Mouse (Mus musculus): Measurements from ENCODE around the gene Tmco4.

The Tmco4 gene

GRCm38 (mm10) chr4:139019413-139019812 is 46.7 kb downstream of the Tmco4 start:
- DNase-seq (ENCODE audit: low read depth), result no peak

DNA sequence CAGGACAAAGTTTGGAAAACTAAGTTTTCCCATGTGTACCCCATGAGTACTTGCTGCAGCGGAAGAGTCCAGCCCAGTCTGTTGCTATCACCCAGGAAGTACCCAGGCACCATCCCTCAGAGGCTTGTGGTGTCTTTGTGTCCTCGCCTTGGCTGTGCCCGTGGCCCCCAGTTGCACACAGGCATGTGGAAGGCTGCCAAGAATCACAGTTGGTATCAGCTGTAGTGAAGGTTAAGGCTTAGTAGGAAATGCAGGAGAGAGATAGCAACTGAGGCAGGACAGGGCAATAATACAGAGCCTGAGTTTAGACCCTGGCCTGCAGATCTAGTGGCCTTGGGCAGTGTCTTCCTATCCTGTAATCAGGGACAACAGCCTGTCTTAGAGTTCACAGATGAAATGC is 47.7 kb downstream of the Tmco4 start:
- no peak for DNase-seq (ENCODE audit: low read depth)

DNA sequence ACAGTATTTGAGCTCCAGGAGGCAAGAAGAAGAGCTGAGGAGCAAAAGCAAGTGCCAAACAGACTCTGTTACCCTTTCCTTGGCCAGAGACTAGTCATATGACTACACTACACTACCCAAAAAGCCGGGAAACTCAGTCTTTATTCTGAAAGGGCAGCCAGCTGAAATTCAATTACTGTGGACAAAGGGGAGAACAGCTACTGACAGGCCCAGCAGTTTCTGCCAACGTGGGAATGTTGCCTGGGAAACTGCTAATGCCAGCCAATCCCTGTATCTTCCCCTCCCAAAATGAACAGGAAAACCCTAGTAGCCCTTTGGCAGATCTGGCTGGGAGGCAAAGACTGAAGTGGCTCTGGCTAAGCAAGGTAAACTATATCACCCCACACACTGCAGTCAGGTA is 51.7 kb downstream of the Tmco4 start:
- no peak for DNase-seq (ENCODE audit: low read depth)

DNA sequence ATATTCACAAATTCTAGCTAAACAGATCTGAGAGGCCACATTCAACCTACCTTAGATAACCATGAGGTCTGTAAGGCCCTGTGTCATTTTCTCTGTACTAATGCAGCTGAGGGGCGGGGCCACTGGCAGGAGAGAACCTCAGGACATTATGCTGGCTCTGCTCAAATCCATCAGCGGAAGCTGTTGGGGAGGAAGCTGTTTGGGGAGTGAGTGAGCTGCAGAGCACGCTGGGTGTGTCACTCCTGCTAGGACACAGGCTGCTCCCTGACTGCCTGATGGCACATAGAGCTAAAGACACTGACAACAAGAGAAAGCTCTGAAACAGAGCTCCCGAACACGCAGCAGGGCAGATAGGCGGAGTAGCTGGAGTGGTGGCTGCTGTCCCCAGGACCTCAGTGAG is 58.0 kb downstream of the Tmco4 start:
- no peak for DNase-seq (ENCODE audit: low read depth)

GRCm38 (mm10) chr4:139032521-139032920 is 59.8 kb downstream of the Tmco4 start:
- no peak for DNase-seq (ENCODE audit: low read depth)

GRCm38 (mm10) chr4:139033263-139034009 is 60.7 kb downstream of the Tmco4 start:
- DNase-seq (ENCODE audit: low read depth), result no peak

GRCm38 (mm10) chr4:139034010-139034367 is 61.3 kb downstream of the Tmco4 start:
- DNase-seq (ENCODE audit: low read depth), result no peak

- DNase-seq (ENCODE audit: low read depth), result no peak
Measured at GRCm38 (mm10) chr4:139034540-139034939, 61.9 kb downstream of the Tmco4 start.

GRCm38 (mm10) chr4:139034942-139035341 is 62.3 kb downstream of the Tmco4 start:
- DNase-seq (ENCODE audit: low read depth), result no peak

DNA sequence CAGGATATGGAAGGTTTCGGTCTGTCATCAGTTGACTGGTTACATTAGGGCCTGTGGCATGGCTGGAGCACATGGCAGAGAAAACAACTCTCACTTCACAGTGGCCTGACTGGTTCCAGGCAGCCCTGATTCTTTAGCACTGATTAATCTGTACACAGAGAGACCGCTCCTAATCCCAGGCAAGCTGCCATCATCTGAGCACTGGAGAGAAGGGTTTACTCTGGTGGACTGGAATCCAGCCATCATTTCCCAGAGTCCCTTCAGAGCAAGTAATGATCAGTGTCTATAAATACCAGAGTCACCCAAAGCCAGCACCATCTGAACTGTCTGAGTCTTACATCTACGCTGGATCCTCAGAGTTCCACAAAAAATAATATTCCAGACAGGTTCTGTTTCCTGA is 63.1 kb downstream of the Tmco4 start:
- peak; percentile 2 for DNase-seq (ENCODE audit: low read depth)

- no peak for DNase-seq (ENCODE audit: low read depth)
Measured at GRCm38 (mm10) chr4:139037795-139038607, 65.3 kb downstream of the Tmco4 start.

DNA sequence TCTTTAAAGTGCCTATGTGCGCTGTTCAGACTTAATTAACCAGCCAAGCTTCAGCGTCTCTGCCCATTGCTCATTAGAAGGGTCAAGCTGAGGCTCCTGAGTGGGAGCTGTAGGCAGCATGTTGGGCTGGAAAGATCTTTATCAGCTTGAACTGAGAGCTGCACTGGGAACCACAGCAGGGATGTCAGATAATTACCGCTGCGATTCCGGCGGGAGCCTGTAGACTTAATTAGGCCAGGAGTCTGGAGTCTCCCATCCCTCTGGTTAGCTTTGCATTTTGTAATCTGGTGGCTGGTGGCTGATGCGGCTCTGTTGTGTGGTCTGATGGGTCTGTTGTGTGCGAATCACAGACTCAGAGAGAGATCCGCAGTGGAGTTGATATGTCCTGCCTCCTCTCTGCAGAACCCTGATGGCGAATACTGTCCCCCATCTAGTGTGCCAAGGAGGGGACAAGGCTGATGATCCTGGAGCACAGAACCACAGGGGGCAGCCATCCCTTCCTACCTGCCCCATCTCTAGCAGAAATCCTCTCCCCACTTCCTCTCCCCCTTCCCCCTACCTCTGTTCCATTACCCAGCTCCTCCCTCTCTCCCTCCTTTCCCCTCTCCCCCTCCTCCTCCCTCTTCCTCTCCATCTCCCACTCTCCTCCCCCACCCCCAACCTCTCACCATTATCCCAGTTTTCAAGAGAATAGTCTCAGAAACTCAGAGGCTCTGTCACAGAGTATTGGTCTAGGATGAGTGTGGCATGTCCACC is 67.6 kb downstream of the Tmco4 start:
- DNase-seq (ENCODE audit: low read depth), result no peak

DNA sequence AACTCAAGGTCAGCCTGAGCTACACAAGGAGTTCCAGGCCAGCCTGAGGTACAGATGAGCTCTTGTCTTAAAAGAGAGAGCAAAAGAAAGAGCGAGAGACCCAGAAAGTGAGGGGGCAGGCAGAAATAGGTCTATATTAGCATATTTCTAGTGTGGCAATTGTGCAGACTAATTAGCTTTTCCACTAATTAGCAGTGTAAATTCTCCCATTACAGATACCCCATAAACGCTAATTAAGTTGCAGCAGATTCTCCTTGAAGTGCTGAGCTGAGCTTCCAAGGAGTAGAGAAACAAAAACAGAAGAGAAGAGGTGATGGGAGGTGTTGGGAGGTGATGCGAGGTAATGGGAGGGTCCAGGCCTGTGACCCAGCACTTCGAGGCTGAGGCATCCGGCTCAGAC is 69.9 kb downstream of the Tmco4 start:
- no peak for DNase-seq (ENCODE audit: low read depth)

GRCm38 (mm10) chr4:139043600-139043999 is 70.9 kb downstream of the Tmco4 start:
- no peak for DNase-seq (ENCODE audit: low read depth)

- no peak for DNase-seq (ENCODE audit: low read depth)
Measured at GRCm38 (mm10) chr4:139044566-139044965, 71.9 kb downstream of the Tmco4 start.

DNA sequence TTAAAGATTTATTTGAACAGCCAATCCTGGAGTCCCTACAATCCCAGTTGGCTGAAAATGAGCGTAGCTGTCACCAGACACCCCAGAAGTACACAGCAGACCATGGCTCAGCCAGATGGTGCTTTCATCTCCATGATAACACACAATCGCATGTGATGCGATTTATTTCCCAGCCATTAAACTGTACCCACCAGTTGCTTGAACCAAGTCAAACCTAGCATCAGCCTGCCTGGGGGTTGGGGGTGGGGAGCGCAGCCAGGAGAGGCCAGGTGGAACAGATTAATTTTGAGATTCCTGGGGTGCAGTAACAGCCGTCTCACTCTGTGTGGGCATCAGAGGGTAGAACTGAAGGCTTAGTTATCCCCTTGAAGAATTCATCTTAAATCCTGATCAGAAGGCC is 73.7 kb downstream of the Tmco4 start:
- DNase-seq (ENCODE audit: low read depth), result no peak

DNA sequence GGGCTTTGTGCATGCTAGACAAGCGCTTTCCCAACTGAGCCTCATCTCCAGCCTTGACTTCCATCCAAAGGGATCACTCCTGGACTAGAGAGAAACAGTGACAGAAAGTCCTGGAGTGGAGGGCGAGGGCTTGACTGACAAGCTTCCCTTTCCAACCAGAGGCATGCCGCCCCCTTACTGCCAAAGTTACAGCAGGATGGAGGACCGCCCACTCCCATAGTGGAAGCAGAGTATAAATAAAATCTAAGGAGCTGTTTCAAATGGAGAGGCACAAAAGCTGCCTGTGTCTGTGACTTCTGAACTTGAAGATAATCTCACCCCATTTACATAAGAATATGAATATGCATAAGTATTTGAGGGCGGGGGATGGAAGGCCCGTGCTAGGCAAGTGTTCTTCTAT is 75.8 kb downstream of the Tmco4 start:
- DNase-seq (ENCODE audit: low read depth), result no peak

DNA sequence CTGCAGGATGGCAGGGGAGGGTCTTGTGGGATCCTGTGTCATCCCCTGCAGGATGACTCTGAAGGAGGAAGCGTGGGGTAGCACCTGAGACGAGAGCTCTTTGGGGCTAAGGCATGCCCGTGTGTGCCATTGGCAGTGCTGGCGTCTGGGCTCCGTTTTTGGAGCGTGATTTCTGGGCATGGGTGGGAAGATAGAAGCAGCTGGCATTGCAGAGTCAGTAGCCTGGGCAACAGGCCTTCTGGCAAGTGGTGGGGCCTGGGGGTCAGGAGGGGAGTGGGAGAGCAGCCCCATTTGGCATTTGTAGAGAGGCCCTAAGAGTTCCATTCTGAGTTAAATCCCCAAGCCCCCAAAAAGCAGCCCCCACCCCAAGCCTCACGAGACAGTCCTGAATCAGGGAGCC is 80.1 kb downstream of the Tmco4 start:
- no peak for DNase-seq (ENCODE audit: low read depth)

- DNase-seq (ENCODE audit: low read depth), result no peak
Measured at GRCm38 (mm10) chr4:139053391-139053790, 80.7 kb downstream of the Tmco4 start.

DNA sequence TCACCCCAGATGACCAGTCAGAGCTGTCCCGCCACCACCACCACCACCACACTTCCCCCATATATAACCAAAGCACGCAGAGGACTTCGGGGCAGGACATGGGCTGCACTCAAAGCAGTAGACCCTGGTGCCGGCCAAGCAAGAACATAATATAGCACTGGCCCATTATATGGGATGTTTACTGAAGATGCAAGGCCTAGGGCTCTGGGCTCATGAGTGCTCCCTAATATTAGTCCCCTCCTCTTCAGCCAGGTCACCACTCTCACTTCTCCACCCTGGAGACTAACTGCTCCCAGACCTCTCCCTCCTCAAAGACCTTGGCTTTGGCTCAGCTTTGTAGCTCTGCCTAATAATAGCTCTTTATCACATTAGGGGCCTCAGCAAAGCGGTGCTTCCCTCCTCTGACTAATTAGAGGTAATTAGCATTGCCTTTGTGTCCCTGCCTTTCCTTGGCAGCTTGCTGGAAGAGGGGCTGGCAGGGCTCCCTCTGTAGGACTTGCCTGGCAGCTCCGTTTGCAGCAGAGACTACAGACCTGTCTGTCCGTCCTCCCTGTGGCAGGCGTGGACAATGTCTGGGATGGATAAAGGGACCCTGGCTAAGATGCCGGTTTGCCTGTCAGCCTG is 81.7 kb downstream of the Tmco4 start:
- no peak for DNase-seq (ENCODE audit: low read depth)

DNA sequence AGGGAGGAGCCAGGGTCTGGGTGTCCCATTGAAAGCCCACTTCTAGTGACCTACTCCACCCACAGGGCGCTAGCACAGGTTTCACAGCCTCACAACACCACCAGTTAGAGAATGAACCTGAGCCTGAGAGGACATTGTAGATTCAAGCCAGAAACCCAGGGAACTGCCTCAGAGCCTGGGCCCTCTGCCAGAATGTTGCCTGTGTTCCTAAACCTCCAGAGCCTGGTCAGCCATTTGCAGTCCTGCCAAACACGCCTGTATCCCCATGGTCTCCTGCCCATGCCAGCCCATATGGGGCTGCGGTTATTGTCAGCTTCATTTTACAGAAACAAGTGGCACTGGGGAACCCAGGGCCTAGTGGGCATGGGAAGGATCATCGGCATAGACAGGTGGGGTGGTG is 82.6 kb downstream of the Tmco4 start:
- peak; percentile 53 for DNase-seq (ENCODE audit: low read depth)

- no peak for DNase-seq (ENCODE audit: low read depth)
Measured at GRCm38 (mm10) chr4:139055744-139056143, 83.1 kb downstream of the Tmco4 start.
